Mouse (Mus musculus): Measurements from ENCODE around the gene Tpr.

DNA sequence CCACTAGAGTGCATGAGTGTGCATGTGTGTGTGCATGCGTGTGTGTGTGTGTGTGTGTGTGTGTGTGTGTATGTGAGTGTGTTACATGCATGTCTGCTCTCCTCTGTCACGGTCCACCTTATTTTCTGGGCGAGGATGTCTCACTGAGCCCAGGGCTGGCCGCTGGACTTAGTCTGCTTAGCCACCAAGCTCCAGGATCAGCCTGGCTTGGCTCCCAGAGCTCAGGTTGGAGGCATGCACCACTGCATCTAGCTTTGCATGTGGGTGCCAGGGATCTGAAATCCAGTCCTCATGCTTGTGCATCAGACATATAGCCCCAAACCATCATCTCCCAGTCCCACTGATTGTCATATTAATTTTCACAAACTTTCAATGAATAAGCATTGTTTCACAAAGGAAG lies 71.1 kb downstream of the Tpr start:
- TF ChIP-seq POLR2A (IDR thresholded peaks at IDR 0.05; ENCODE audit: control insufficient read depth, low read depth, low read length): no peak
- no peak for TF ChIP-seq CTCF (IDR thresholded peaks at IDR 0.05; ENCODE audit: control insufficient read depth, insufficient read depth, insufficient replicate concordance, low read depth, low read length)
